Mouse (Mus musculus) small intestine, adult 2 months (tissue): ENCODE measurements at regions not wholly inside any gene's neighbourhood (a gene's known extent, or its start where the extent isn't known, plus 50 kb on each side); places are given as distances from the start of the nearest gene placed in this dataset.

Source experiments
- CTCF ChIP-seq: fragments of 200-500 bp; IDR thresholded peaks from 2 replicates; pipeline ENCODE4 v1.5.1; 2012; ENCODE audit warnings: low read depth, mild to moderate bottlenecking, control low read depth, inconsistent platforms, low read length, moderate library complexity, mixed read lengths; ENCODE audit not compliant: insufficient replicate concordance, insufficient read length; ENCODE audit errors: extremely low read depth
- POLR2A ChIP-seq: fragments of 200-500 bp; IDR thresholded peaks from 2 replicates; pipeline ENCODE4 v1.6.1; 2012; ENCODE audit warnings: low read depth, mild to moderate bottlenecking, control low read depth, inconsistent platforms, low read length, moderate library complexity

DNA sequence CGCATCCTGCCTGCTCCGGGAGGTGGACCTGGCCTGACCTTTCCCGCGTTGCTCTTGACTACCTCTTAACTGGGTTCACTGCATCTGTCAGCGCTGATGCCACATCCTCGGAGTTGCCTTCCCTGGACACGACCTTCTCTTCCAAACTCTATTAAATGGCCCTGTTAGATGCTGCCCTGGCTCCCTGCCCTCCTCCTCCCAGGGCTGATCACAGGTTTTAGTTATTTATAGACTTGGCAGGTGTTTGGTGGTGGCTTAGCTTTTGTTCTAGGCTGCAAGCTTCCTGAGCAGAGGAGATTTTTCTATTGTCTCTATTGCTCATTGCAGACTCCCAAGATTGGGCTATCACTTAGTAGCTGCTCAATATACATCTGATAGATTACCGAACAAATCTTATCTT is 287.7 kb downstream of the Prdm2 start:
- no peak for TF ChIP-seq POLR2A
- no peak for TF ChIP-seq CTCF
